Mouse (Mus musculus) mesoderm, embryonic 11.5 days (tissue): Measurements from ENCODE around the gene Aldh1a2.

Source experiments
- DNase-seq: peaks from one replicate; pipeline ENCODE4 v3.0.0-alpha.2; 2012; ENCODE audit warnings: low read depth, low spot score

Gene Aldh1a2

GRCm38 (mm10) chr9:71215248-71216035 lies at the start of gene Aldh1a2:
TSS of gene Aldh1a2 (plus strand) at chr9:71215789.
- DNase-seq, result peak; percentile 70

GRCm38 (mm10) chr9:71166019-71166705 lies 49.4 kb upstream of the Aldh1a2 start:
- DNase-seq, result no peak

GRCm38 (mm10) chr9:71166871-71167465 lies 48.6 kb upstream of the Aldh1a2 start:
- no peak for DNase-seq

GRCm38 (mm10) chr9:71167473-71168215 lies 47.9 kb upstream of the Aldh1a2 start:
- DNase-seq, result no peak

GRCm38 (mm10) chr9:71168511-71168910 lies 47.1 kb upstream of the Aldh1a2 start, which contains the start of gene Aqp9:
TSS of gene Aqp9 (minus strand) at chr9:71168682.
- DNase-seq, result no peak

- DNase-seq, result no peak
Observed at GRCm38 (mm10) chr9:71173533-71173932, 42.1 kb upstream of the Aldh1a2 start.

- DNase-seq, result no peak
Observed at GRCm38 (mm10) chr9:71174316-71174975, 41.1 kb upstream of the Aldh1a2 start.

- DNase-seq, result no peak
Observed at GRCm38 (mm10) chr9:71175686-71176085, 39.9 kb upstream of the Aldh1a2 start.

GRCm38 (mm10) chr9:71179276-71179896 lies 36.2 kb upstream of the Aldh1a2 start:
- DNase-seq, result no peak

- no peak for DNase-seq
Observed at GRCm38 (mm10) chr9:71179964-71180700, 35.5 kb upstream of the Aldh1a2 start.

GRCm38 (mm10) chr9:71185285-71185684 lies 30.3 kb upstream of the Aldh1a2 start:
- DNase-seq, result no peak

GRCm38 (mm10) chr9:71185823-71186222 lies 29.8 kb upstream of the Aldh1a2 start:
- no peak for DNase-seq

GRCm38 (mm10) chr9:71187396-71187795 lies 28.2 kb upstream of the Aldh1a2 start:
- DNase-seq, result no peak

GRCm38 (mm10) chr9:71188647-71189415 lies 26.8 kb upstream of the Aldh1a2 start:
- peak; percentile 77 for DNase-seq

GRCm38 (mm10) chr9:71198826-71199225 lies 16.8 kb upstream of the Aldh1a2 start:
- no peak for DNase-seq

GRCm38 (mm10) chr9:71202265-71202664 lies 13.3 kb upstream of the Aldh1a2 start:
- no peak for DNase-seq

GRCm38 (mm10) chr9:71209299-71209698 lies 6.3 kb upstream of the Aldh1a2 start:
- no peak for DNase-seq

GRCm38 (mm10) chr9:71210870-71211269 lies 4.7 kb upstream of the Aldh1a2 start:
- peak; percentile 63 for DNase-seq

- DNase-seq, result no peak
Observed at GRCm38 (mm10) chr9:71213636-71214035, 2.0 kb upstream of the Aldh1a2 start.
